Mouse (Mus musculus) C2C12 (cell line): ENCODE data around the gene Rpap2.

Source experiments
- CEBPB ChIP-seq: IDR thresholded peaks from one replicate; pipeline ENCODE4 v1.6.1; 2011; ENCODE audit warnings: low read depth, mild to moderate bottlenecking, control low read depth, moderate library complexity
- CTCF ChIP-seq: IDR thresholded peaks from one replicate; pipeline ENCODE4 v1.5.1; 2011; ENCODE audit not compliant: control insufficient read depth, insufficient read depth, insufficient read length
- MAX ChIP-seq: IDR thresholded peaks from one replicate; pipeline ENCODE4 v1.6.1; 2011; ENCODE audit warnings: mild to moderate bottlenecking, control low read depth
- MYOG ChIP-seq: IDR thresholded peaks from one replicate; pipeline ENCODE4 v1.6.1; 2011; ENCODE audit not compliant: control insufficient read depth, insufficient read length; ENCODE audit errors: extremely low read depth
- USF1 ChIP-seq: IDR thresholded peaks from one replicate; pipeline ENCODE4 v1.6.1; 2011; ENCODE audit warnings: low read depth, mild to moderate bottlenecking, control low read depth, moderate library complexity

DNA sequence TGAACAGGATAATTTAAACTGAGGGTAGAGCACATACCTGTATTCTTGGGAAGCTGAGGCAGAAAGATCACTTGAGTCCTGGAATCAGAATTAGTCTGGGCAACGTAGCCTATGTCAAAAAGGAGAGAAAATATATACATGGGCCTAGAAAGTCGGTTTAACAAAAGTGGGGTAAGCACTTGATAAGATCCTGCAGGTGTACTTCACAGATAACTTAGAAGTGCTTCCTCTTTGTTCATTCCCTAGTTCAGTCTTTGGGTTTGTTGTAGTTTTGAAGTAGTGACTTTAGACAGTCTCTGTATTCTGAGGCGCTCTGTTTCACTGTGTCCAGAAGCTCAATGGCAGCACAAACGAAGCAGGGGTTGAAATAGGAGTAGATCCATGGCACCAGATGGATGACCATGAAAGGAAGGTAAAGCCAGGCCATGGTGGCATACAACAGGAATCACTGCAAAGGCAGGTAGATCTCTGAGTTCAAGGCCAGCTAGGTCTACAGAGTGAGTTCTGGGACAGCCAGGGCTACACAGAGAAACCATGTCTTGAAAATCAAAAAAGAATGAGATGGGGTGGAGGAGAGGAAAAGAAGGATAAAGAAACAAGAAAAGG, 55.0 kb downstream of the Rpap2 start:
- TF ChIP-seq CTCF (no peak), MAX (no peak), CEBPB (no peak), USF1 (no peak), MYOG (no peak)
